Mouse (Mus musculus) gastrocnemius, postnatal 14 days (tissue): ENCODE results near the gene Nxn. TPM values are rescaled to one million over a fixed set of nuclear protein-coding genes. Genes with fewer than 3 reads are reported as not detected.
A peak's percentile ranks its signal among the peaks of the same experiment; 100 is the strongest.

ENCODE experiments used
- DNase-seq: peaks from one replicate; pipeline ENCODE4 v3.0.0; 2021; ENCODE audit warnings: mixed read lengths
- intact Hi-C: fragments of 180-260 bp; cut with DNase I; formaldehyde crosslinking; loops from one replicate; pipeline ENCODE4 v1.15.1; 2025; ENCODE audit warnings: low total_unique reads
- total RNA-seq, 2 experiments: library from RNA; stranded (reverse); gene quantifications; 2 replicates each; pipeline ENCODE4 v1.2.3; 2021

Gene Nxn
- total RNA-seq, 2 experiments from 2014 or later, result 28.7 to 28.8 TPM

GRCm38 (mm10) chr11:76314140-76314539 lies 84.8 kb downstream of the Nxn start:
- no peak for DNase-seq
- intact Hi-C loops, result no loop called here

- intact Hi-C loops, result no loop called here
Observed at GRCm38 (mm10) chr11:76312805-76313204, 86.1 kb downstream of the Nxn start.

GRCm38 (mm10) chr11:76311224-76312000 lies 87.5 kb downstream of the Nxn start:
- intact Hi-C loops, result no loop called here
- no peak for DNase-seq

More at GRCm38 (mm10) chr11:76312805-76313204, 86.1 kb downstream of the Nxn start:
- no peak for DNase-seq

GRCm38 (mm10) chr11:76309868-76310267 lies 89.1 kb downstream of the Nxn start:
- no peak for DNase-seq
- intact Hi-C loops, result no loop called here

GRCm38 (mm10) chr11:76309072-76309471 lies 89.9 kb downstream of the Nxn start:
- no peak for DNase-seq
- intact Hi-C loops, result no loop called here

GRCm38 (mm10) chr11:76306769-76307168 lies 92.2 kb downstream of the Nxn start:
- intact Hi-C loops, result no loop called here
- DNase-seq, result no peak

GRCm38 (mm10) chr11:76305571-76305970 lies 93.4 kb downstream of the Nxn start:
- no peak for DNase-seq
- intact Hi-C loops, result no loop called here

GRCm38 (mm10) chr11:76303368-76303767 lies 95.6 kb downstream of the Nxn start:
- intact Hi-C loops, result no loop called here
- no peak for DNase-seq

GRCm38 (mm10) chr11:76300862-76301261 lies 98.1 kb downstream of the Nxn start:
- intact Hi-C loops, result no loop called here
- DNase-seq, result no peak

- intact Hi-C loops, result no loop called here
- DNase-seq, result no peak
Observed at GRCm38 (mm10) chr11:76298457-76299000, 100.4 kb downstream of the Nxn start.

- no peak for DNase-seq
- intact Hi-C loops, result no loop called here
Observed at GRCm38 (mm10) chr11:76297252-76297651, 101.7 kb downstream of the Nxn start.

GRCm38 (mm10) chr11:76294836-76295235 lies 104.1 kb downstream of the Nxn start:
- intact Hi-C loops, result no loop called here

GRCm38 (mm10) chr11:76294078-76294477 lies 104.9 kb downstream of the Nxn start:
- no peak for DNase-seq
- intact Hi-C loops, result no loop called here

More at GRCm38 (mm10) chr11:76294836-76295235, 104.1 kb downstream of the Nxn start:
- no peak for DNase-seq

GRCm38 (mm10) chr11:76292831-76293230 lies 106.1 kb downstream of the Nxn start:
- intact Hi-C loops, result no loop called here
- DNase-seq, result no peak

GRCm38 (mm10) chr11:76292398-76292797 lies 106.5 kb downstream of the Nxn start:
- intact Hi-C loops, result no loop called here

GRCm38 (mm10) chr11:76291960-76292359 lies 107.0 kb downstream of the Nxn start:
- no peak for DNase-seq
- intact Hi-C loops, result no loop called here

More at GRCm38 (mm10) chr11:76292398-76292797, 106.5 kb downstream of the Nxn start:
- DNase-seq, result peak; percentile 50

GRCm38 (mm10) chr11:76290367-76290766 lies 108.6 kb downstream of the Nxn start:
- intact Hi-C loops, result no loop called here
- DNase-seq, result no peak

- DNase-seq, result no peak
- intact Hi-C loops, result no loop called here
Observed at GRCm38 (mm10) chr11:76288645-76289044, 110.3 kb downstream of the Nxn start.

GRCm38 (mm10) chr11:76287301-76287700 lies 111.6 kb downstream of the Nxn start:
- intact Hi-C loops, result no loop called here
- no peak for DNase-seq

- no peak for DNase-seq
- intact Hi-C loops, result no loop called here
Observed at GRCm38 (mm10) chr11:76286534-76287126, 112.3 kb downstream of the Nxn start.
